Mouse (Mus musculus): ENCODE data around the gene Rasgrp4.

DNA sequence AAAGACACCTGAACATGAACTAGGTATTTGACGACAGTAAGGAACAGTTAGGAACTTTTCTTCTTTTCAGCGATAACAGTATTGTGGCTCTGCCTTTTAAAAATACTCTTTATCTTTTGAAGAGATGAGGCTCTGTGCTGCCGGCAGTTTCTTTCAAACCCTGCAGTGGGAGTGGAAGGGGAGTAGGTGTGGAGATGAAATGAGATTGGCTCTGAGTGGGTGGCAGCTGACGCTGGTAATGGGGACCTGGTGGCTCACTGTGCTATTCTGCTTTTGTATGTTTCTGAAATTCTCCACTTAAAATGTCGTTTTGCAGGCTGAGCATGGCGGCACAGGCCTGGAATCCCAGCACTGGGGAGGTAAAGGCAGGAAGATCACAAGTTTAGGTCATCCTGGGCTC, 45.8 kb upstream of the Rasgrp4 start:
- TF ChIP-seq CTCF (IDR thresholded peaks at IDR 0.05; ENCODE audit: control insufficient read depth, insufficient read depth, insufficient read length) (no peak), USF1 (IDR thresholded peaks at IDR 0.05; ENCODE audit: low read depth) (no peak), MAX (IDR thresholded peaks at IDR 0.05) (no peak), MYOG (IDR thresholded peaks at IDR 0.05; ENCODE audit: control insufficient read depth, extremely low read depth, insufficient read length) (no peak), CEBPB (IDR thresholded peaks at IDR 0.05; ENCODE audit: low read depth) (no peak), FOSL1 (IDR thresholded peaks at IDR 0.05; ENCODE audit: insufficient read depth, low read length, poor library complexity, severe bottlenecking) (no peak)
